Mouse (Mus musculus) heart, postnatal 36 days (tissue): ENCODE data around the gene Atxn7l3. TPM values are rescaled to one million over a fixed set of nuclear protein-coding genes. Genes with fewer than 3 reads are reported as not detected.

Experiments used
- total RNA-seq, 2 experiments: library from RNA; stranded (reverse); gene quantifications; 2 replicates each; pipeline ENCODE4 v1.2.3; 2021

The Atxn7l3 gene
- total RNA-seq, 2 experiments from 2014 or later, result 22.9 to 24.2 TPM

Other genes with a start within 250 kb of the Atxn7l3 start
- gene Mpp2, start 208.1 kb downstream of the Atxn7l3 start, total RNA-seq, result 1 to 10 TPM; 2.1 to 3.1 TPM
- gene Ppy, start 195.3 kb downstream of the Atxn7l3 start, total RNA-seq, result not detected
- not detected for gene Pyy, start 188.8 kb downstream of the Atxn7l3 start, total RNA-seq
- not detected for gene Nags, start 151.1 kb downstream of the Atxn7l3 start, total RNA-seq
- gene Tmem101, start 140.2 kb downstream of the Atxn7l3 start, total RNA-seq, result 10 to 100 TPM; 13.0 to 13.7 TPM
- 10 to 100 TPM; 44.7 to 52.6 TPM for gene Lsm12, start 111.3 kb downstream of the Atxn7l3 start, total RNA-seq
- gene G6pc3, start 107.0 kb downstream of the Atxn7l3 start, total RNA-seq, result 10 to 100 TPM; 45.1 to 47.3 TPM
- 100 to 1,000 TPM; 141 to 143 TPM for gene Hdac5, start 66.5 kb downstream of the Atxn7l3 start, total RNA-seq
- gene BC030867, start 47.7 kb downstream of the Atxn7l3 start, total RNA-seq, result under 1 TPM; 0.14 to 0.25 TPM
- gene Asb16, start 27.9 kb downstream of the Atxn7l3 start, total RNA-seq, result 1 to 10 TPM in 1 of 2 experiments, under 1 TPM in 1; 0.73 to 1.1 TPM
- 10 to 100 TPM; 25.2 to 26.7 TPM for gene Tmub2, start 11.7 kb downstream of the Atxn7l3 start, total RNA-seq
- 10 to 100 TPM; 57.2 to 60.4 TPM for gene Ubtf, start 23.1 kb upstream of the Atxn7l3 start, total RNA-seq
- 1 to 10 TPM; 2.1 to 7.8 TPM for gene Slc4a1, start 69.6 kb upstream of the Atxn7l3 start, total RNA-seq
- under 1 TPM in 1 of 2 experiments, not detected in 1; 0.19 TPM for gene Rundc3a, start 96.8 kb upstream of the Atxn7l3 start, total RNA-seq
- 100 to 1,000 TPM; 174 to 183 TPM for gene Slc25a39, start 111.3 kb upstream of the Atxn7l3 start, total RNA-seq
- gene Grn, start 133.7 kb upstream of the Atxn7l3 start, total RNA-seq, result 100 to 1,000 TPM; 113 to 122 TPM
- 1 to 10 TPM; 4.3 to 5.2 TPM for gene Fam171a2, start 151.1 kb upstream of the Atxn7l3 start, total RNA-seq
- 1 to 10 TPM; 3.1 to 3.8 TPM for gene Itga2b, start 173.5 kb upstream of the Atxn7l3 start, total RNA-seq